Mouse (Mus musculus): ENCODE measurements around the gene Agrn. TPM values are rescaled to one million over a fixed set of nuclear protein-coding genes. Genes with fewer than 3 reads are reported as not detected.

Agrn gene
- total and polyA plus RNA-seq, 3 experiments: 1.7 to 10.6 (median 3.4) TPM

- peak; percentile 88 for DNase-seq (ENCODE audit: extremely low read depth)
- Histone ChIP-seq H3K4me2 (ENCODE audit: insufficient read depth, low read depth, poor library complexity, severe bottlenecking) (peak within 1 kb of the TSS; percentile 75), H3K27me3 (replicated peaks) (no peaks in the 10 kb centered on the region), H3K9ac (ENCODE audit: insufficient read depth, low read depth) (peak within 1 kb of the TSS; percentile 85), H3K27ac (ENCODE audit: insufficient read depth, low read depth) (peak within 1 kb of the TSS; percentile 79), H3K4me1 (ENCODE audit: control insufficient read depth in 1 of 2, insufficient read depth in 2 of 2) (peaks cover 8 to 32% of the 10 kb centered on the region in 2 experiments), H3K36me3 (replicated peaks in 1 of 2; ENCODE audit: control insufficient read depth in 1 of 2, insufficient read depth in 1 of 2, low read length in 1 of 2) (peaks cover 58 to 70% of the 10 kb centered on the region in 2 experiments), H3K4me3 (replicated peaks in 1 of 3; ENCODE audit: low read depth in 2 of 3, low read length in 2 of 3, poor library complexity in 1 of 3) (peak within 1 kb of the TSS; percentile 67 to 88 (median 85)), H3K79me2 (replicated peaks; ENCODE audit: control insufficient read depth, extremely low read depth, insufficient read depth, poor library complexity, severe bottlenecking) (peaks cover 33% of the 10 kb centered on the region), H3K9me3 (replicated peaks; ENCODE audit: low read length) (no peaks in the 10 kb centered on the region)
- TF ChIP-seq IRF4 (IDR thresholded peaks at IDR 0.05; ENCODE audit: low read depth, low read length) (no peak; the same call in 1 of the 2 replicates), NELFE (IDR thresholded peaks at IDR 0.05; ENCODE audit: low read depth, low read length) (peak; percentile 84), USF2 (conservative IDR thresholded peaks at IDR 0.05; ENCODE audit: low read depth, low read length) (no peak), JUND (conservative IDR thresholded peaks at IDR 0.05; ENCODE audit: low read depth, low read length) (no peak), RAD21 (IDR thresholded peaks at IDR 0.05; ENCODE audit: low read depth, low read length) (no peak), MAX (IDR thresholded peaks at IDR 0.05; ENCODE audit: low read length) (peak; percentile 87), EP300 (IDR thresholded peaks at IDR 0.05; ENCODE audit: low read length) (no peak), MXI1 (IDR thresholded peaks at IDR 0.05; ENCODE audit: low read depth, low read length) (peak; percentile 97), TBP (conservative IDR thresholded peaks at IDR 0.05; ENCODE audit: low read depth, low read length) (no peak), CHD2 (IDR thresholded peaks at IDR 0.05; ENCODE audit: low read length) (no peak), MAFK (IDR thresholded peaks at IDR 0.05; ENCODE audit: insufficient replicate concordance, low read length) (no peak), UBTF (IDR thresholded peaks at IDR 0.05; ENCODE audit: low read depth, low read length) (peak; percentile 67; the same call in 1 of the 2 replicates), SIN3A (IDR thresholded peaks at IDR 0.05; ENCODE audit: low read length) (peak; percentile 90), CHD1 (IDR thresholded peaks at IDR 0.05; ENCODE audit: low read depth, low read length) (no peak), PAX5 (IDR thresholded peaks at IDR 0.05; ENCODE audit: low read length) (no peak), RCOR1 (conservative IDR thresholded peaks at IDR 0.05; ENCODE audit: low read depth, low read length) (no peak), ZKSCAN1 (IDR thresholded peaks at IDR 0.05; ENCODE audit: borderline replicate concordance, low read depth, low read length) (no peak), USF1 (IDR thresholded peaks at IDR 0.05; ENCODE audit: low read depth, low read length) (no peak), SMC3 (IDR thresholded peaks at IDR 0.05; ENCODE audit: low read depth, low read length) (no peak), ZC3H11A (IDR thresholded peaks at IDR 0.05; ENCODE audit: low read depth, low read length) (no peak), MAZ (IDR thresholded peaks at IDR 0.05; ENCODE audit: low read depth, low read length) (no peak), POLR2A (IDR thresholded peaks at IDR 0.05; ENCODE audit: low read depth, low read length) (peak; percentile 84), GABPA (IDR thresholded peaks at IDR 0.05; ENCODE audit: insufficient replicate concordance, low read depth, low read length) (no peak; the same call in 1 of the 2 replicates), JUN (IDR thresholded peaks at IDR 0.05; ENCODE audit: insufficient read depth, low read depth, low read length) (no peak), POLR2AphosphoS2 (IDR thresholded peaks at IDR 0.05; ENCODE audit: low read depth, low read length) (peak; percentile 56; the same call in 1 of the 2 replicates), NRF1 (IDR thresholded peaks at IDR 0.05; ENCODE audit: low read depth, low read length) (peak; percentile 58), ZNF384 (IDR thresholded peaks at IDR 0.05; ENCODE audit: low read depth, low read length) (no peak), ELF1 (IDR thresholded peaks at IDR 0.05; ENCODE audit: low read depth, low read length) (peak; percentile 89), E2F4 (IDR thresholded peaks at IDR 0.05; ENCODE audit: insufficient replicate concordance, low read depth, low read length) (no peak), ZMIZ1 (IDR thresholded peaks at IDR 0.05; ENCODE audit: low read depth, low read length) (peak; percentile 66), HCFC1 (IDR thresholded peaks at IDR 0.05; ENCODE audit: low read depth, low read length) (peak; percentile 86), CTCF (conservative IDR thresholded peaks at IDR 0.05 in 1 of 2, IDR thresholded peaks at IDR 0.05 in 1 of 2; ENCODE audit: low read depth in 2 of 2, low read length in 2 of 2) (no peak), MEF2A (IDR thresholded peaks at IDR 0.05; ENCODE audit: borderline replicate concordance, low read depth, low read length) (no peak), KAT2A (IDR thresholded peaks at IDR 0.05; ENCODE audit: insufficient replicate concordance, low read length) (peak; percentile 81; the same call in 1 of the 2 replicates), TCF12 (IDR thresholded peaks at IDR 0.05; ENCODE audit: low read depth, low read length) (peak; percentile 88), BHLHE40 (IDR thresholded peaks at IDR 0.05; ENCODE audit: low read depth, low read length) (peak; percentile 71), MYC (IDR thresholded peaks at IDR 0.05; ENCODE audit: low read depth, low read length) (peak; percentile 78), ETS1 (conservative IDR thresholded peaks at IDR 0.05; ENCODE audit: low read depth, low read length) (no peak)
- in situ Hi-C loops (cut with MboI; ENCODE audit: low pct_ligation_motif_present, low pct_unique_long_range_greater_than_20kb, low sequenced_read_pairs): no loop called here
- dilution Hi-C loops (cut with MboI; ENCODE audit: extremely low pct_ligation_motif_present, extremely low pct_unique_long_range_greater_than_20kb, low sequenced_read_pairs): no loop called here
These were observed 38.7 kb upstream of the Agrn start, which contains the start of gene Noc2l for GRCm38 (mm10) chr4:156235808-156236533. TSS of gene Noc2l (plus strand) at chr4:156236010.
